Mouse (Mus musculus) embryonic fibroblast, embryonic 13.5 days (primary cell): ENCODE measurements around the gene Itga2b.

Experiments
- CTCF ChIP-seq: IDR thresholded peaks from 2 replicates; pipeline ENCODE4 v1.5.1; 2011; ENCODE audit warnings: mild to moderate bottlenecking, control low read depth, low read length, moderate library complexity, borderline replicate concordance; ENCODE audit not compliant: insufficient read depth
- POLR2A ChIP-seq: IDR thresholded peaks from 2 replicates; pipeline ENCODE4 v1.6.1; 2011; ENCODE audit warnings: low read depth, mild to moderate bottlenecking, control low read depth, low read length, moderate library complexity

DNA sequence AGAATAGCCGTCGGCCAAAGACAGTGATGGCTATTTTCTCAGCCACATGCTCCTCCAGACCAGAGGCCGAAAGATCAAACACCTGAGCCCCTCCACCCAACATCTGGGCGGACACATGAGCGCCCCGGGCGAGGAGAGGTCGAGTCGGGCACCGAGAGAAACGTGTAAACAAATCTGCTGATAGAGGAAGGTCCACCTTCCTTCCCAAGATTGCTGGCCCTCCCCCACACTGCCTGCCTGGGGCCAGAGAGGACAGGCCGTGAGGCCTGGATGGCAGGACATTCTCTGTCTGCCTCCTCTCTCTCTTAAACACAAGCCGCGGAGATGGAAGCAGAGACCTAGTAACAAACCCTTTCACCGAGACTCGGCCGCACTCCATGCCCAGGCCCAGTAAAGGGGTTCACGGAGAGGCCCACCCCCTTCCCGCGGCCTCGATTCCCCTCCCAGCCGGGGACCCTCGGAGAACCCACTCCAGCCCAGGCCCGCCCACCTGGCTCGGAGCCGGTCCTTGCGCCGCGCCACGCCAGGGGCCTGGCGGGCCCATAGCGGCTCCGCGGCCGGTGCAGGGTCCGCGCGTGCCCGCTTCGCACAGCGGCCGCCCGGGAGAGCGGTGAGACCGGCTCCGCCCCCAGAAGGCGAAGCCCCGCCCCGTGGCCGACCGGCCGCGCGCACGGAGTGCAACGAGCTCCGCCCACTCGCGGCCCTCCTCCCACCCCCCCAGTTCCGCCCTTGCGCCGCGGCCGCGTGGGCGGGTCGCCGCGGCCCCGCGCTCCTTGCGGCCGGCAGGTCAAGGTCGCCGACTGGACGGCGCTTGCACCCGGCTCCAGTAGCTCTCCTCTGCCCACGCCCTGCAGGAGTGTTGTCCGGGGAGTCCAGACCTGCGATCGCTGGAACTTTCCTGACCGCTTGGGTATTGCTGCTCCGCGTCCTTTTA lies 62.8 kb downstream of the Itga2b start:
- no peak for TF ChIP-seq CTCF
- no peak; the same call in none of the 2 replicates for TF ChIP-seq POLR2A
